Mouse (Mus musculus): ENCODE measurements around the gene Gtpbp1. TPM values are rescaled to one million over a fixed set of nuclear protein-coding genes. Genes with fewer than 3 reads are reported as not detected.

Gtpbp1 gene
- polyA plus RNA-seq, 1 experiment from 2014 or later = 38.7 TPM

- no peaks in the 10 kb centered on the region for H3K4me1 ChIP-seq (ENCODE audit: control insufficient read depth, insufficient read depth, low read length)
- no peaks in the 10 kb centered on the region; the same call in 1 of the 2 replicates for H3K36me3 ChIP-seq (ENCODE audit: control insufficient read depth, insufficient read depth, low read length)
- WGBS = 88% methylated on average over 10 of the region's 10 CpGs
- no peaks in the 10 kb centered on the region for H3K9me3 ChIP-seq (ENCODE audit: control insufficient read depth, low read length)
- no peaks in the 10 kb centered on the region for H3K27me3 ChIP-seq (ENCODE audit: control insufficient read depth, insufficient read depth, low read length)
- H3K27ac ChIP-seq (replicated peaks; ENCODE audit: low read depth, low read length) = no peak overlapping the region
- H3K4me2 ChIP-seq (ENCODE audit: low read depth, severe bottlenecking) = no peak overlapping the region
- ATAC-seq (ENCODE audit: insufficient number of reproducible peaks, low FRiP score, low TSS enrichment, low read depth) = no peak
- DNase-seq (ENCODE audit: low spot score) = no peak
- no peak overlapping the region for H3K9ac ChIP-seq (ENCODE audit: low read length)
- no peak overlapping the region for H3K4me3 ChIP-seq (ENCODE audit: low read depth, low read length)
Observed at GRCm38 (mm10) chr15:79766586-79767071, 76.0 kb downstream of the Gtpbp1 start.

GRCm38 (mm10) chr15:79767327-79767961, 76.8 kb downstream of the Gtpbp1 start:
- H3K4me1 ChIP-seq (ENCODE audit: control insufficient read depth, insufficient read depth, low read length) = no peaks in the 10 kb centered on the region
- no peaks in the 10 kb centered on the region for H3K36me3 ChIP-seq (ENCODE audit: control insufficient read depth, insufficient read depth, low read length)
- DNase-seq (ENCODE audit: low spot score) (no peak), ATAC-seq (ENCODE audit: insufficient number of reproducible peaks, low FRiP score, low TSS enrichment, low read depth) (no peak)
- H3K9me3 ChIP-seq (ENCODE audit: control insufficient read depth, low read length) = no peaks in the 10 kb centered on the region
- 90% methylated on average over 16 of the region's 16 CpGs for WGBS
- no peak overlapping the region for H3K4me2 ChIP-seq (ENCODE audit: low read depth, severe bottlenecking)
- H3K27me3 ChIP-seq (ENCODE audit: control insufficient read depth, insufficient read depth, low read length) = no peaks in the 10 kb centered on the region
- no peak overlapping the region for H3K4me3 ChIP-seq (ENCODE audit: low read depth, low read length)
- H3K27ac ChIP-seq (replicated peaks; ENCODE audit: low read depth, low read length) = no peak overlapping the region
- H3K9ac ChIP-seq (ENCODE audit: low read length) = no peak overlapping the region

DNA sequence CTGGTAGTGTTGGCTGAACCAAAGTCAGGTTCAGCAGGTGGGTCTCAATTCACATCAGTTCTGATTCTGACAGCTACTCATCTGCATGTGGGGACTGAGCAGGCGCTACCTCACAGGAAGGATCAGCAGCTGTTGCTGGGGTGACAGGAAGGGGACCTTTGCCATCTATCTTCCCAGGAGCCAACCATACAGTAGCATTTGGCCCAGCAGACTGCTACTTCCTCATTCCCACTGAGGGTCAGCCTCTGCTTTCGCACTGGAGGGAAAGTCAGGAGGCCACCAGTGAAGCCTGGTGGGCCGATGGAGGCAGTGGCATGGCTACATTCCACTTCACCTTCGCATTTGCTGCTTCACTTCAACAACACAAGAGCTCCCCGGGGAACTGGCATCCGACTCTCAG, 77.7 kb downstream of the Gtpbp1 start:
- 71% methylated on average over 6 of the region's 6 CpGs for WGBS
- DNase-seq (ENCODE audit: low spot score) = no peak

DNA sequence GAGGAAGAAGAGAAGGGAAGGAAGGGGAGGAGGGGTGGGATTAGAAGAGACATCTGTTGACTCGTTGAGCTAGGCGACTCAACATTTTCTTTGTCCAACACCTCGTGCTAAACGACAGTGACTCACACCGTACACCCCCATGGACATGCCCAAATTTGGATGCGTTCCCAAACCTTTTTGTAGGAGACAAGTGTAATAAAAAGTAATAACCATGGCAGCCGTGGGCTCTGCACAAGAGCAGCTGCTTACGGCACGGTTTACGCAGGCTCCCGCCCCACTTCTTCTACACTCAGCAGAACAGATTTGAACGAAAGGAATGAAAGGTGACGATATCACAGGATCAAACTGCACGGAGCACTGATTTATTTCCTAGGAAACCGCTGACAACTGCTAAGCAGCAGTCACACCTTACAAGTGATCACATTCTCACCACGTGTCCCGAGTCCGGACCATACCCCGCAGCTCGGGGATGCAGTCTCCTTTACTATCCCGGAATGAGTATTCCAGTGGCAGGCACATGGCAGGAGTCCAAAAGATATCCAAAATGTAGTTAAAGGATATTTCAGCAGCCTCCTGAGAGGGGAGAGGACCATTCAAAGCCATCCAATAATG, 80.1 kb downstream of the Gtpbp1 start:
- Histone ChIP-seq H3K4me3 (ENCODE audit: low read depth, low read length) (no peak overlapping the region), H3K9ac (ENCODE audit: low read length) (no peak overlapping the region), H3K27ac (replicated peaks; ENCODE audit: low read depth, low read length) (no peak overlapping the region), H3K9me3 (ENCODE audit: control insufficient read depth, low read length) (no peaks in the 10 kb centered on the region), H3K4me1 (ENCODE audit: control insufficient read depth, insufficient read depth, low read length) (peaks cover 5% of the 10 kb centered on the region; the same call in 1 of the 2 replicates), H3K4me2 (ENCODE audit: low read depth, severe bottlenecking) (no peak overlapping the region), H3K27me3 (ENCODE audit: control insufficient read depth, insufficient read depth, low read length) (no peaks in the 10 kb centered on the region), H3K36me3 (ENCODE audit: control insufficient read depth, insufficient read depth, low read length) (no peaks in the 10 kb centered on the region)
- ATAC-seq (ENCODE audit: insufficient number of reproducible peaks, low FRiP score, low TSS enrichment, low read depth) (no peak), DNase-seq (ENCODE audit: low spot score) (no peak)
- 79% methylated on average over 21 of the region's 21 CpGs for WGBS

More for the DNA sequence above, 77.7 kb downstream of the Gtpbp1 start:
- H3K4me1 ChIP-seq (ENCODE audit: control insufficient read depth, insufficient read depth, low read length) = no peaks in the 10 kb centered on the region
- no peak overlapping the region for H3K27ac ChIP-seq (replicated peaks; ENCODE audit: low read depth, low read length)
- no peak for ATAC-seq (ENCODE audit: insufficient number of reproducible peaks, low FRiP score, low TSS enrichment, low read depth)
- H3K4me2 ChIP-seq (ENCODE audit: low read depth, severe bottlenecking) = no peak overlapping the region
- H3K36me3 ChIP-seq (ENCODE audit: control insufficient read depth, insufficient read depth, low read length) = no peaks in the 10 kb centered on the region
- no peaks in the 10 kb centered on the region for H3K9me3 ChIP-seq (ENCODE audit: control insufficient read depth, low read length)
- H3K4me3 ChIP-seq (ENCODE audit: low read depth, low read length) = no peak overlapping the region
- H3K9ac ChIP-seq (ENCODE audit: low read length) = 0 out of 2 replicates have a peak overlapping the region, but pooled peaks have one; percentile 7
- H3K27me3 ChIP-seq (ENCODE audit: control insufficient read depth, insufficient read depth, low read length) = no peaks in the 10 kb centered on the region

Other genes with a start within 250 kb of the Gtpbp1 start
- 149 and 156 TPM in 2 replicates for gene Csnk1e, start 235.3 kb upstream of the Gtpbp1 start, polyA plus RNA-seq (2014; fragmentation: Nextera tagmentation; extraction: Ambion mirVana)
- not detected in 2 replicates for gene Kcnj4, start 185.6 kb upstream of the Gtpbp1 start, polyA plus RNA-seq (2014; fragmentation: Nextera tagmentation; extraction: Ambion mirVana)
- gene Kdelr3, start 174.4 kb upstream of the Gtpbp1 start, polyA plus RNA-seq (2014; fragmentation: Nextera tagmentation; extraction: Ambion mirVana) = 11.4 and 12.8 TPM in 2 replicates
- gene Ddx17, start 144.1 kb upstream of the Gtpbp1 start, polyA plus RNA-seq (2014; fragmentation: Nextera tagmentation; extraction: Ambion mirVana) = 89.7 and 96.5 TPM in 2 replicates
- gene Dmc1, start 85.7 kb upstream of the Gtpbp1 start, polyA plus RNA-seq (2014; fragmentation: Nextera tagmentation; extraction: Ambion mirVana) = 1.2 and 1.8 TPM in 2 replicates
- gene Fam227a, start 31.9 kb upstream of the Gtpbp1 start, polyA plus RNA-seq (2014; fragmentation: Nextera tagmentation; extraction: Ambion mirVana) = 2.0 and 3.1 TPM in 2 replicates
- 60.2 and 64.1 TPM in 2 replicates for gene Cby1, start 31.6 kb upstream of the Gtpbp1 start, polyA plus RNA-seq (2014; fragmentation: Nextera tagmentation; extraction: Ambion mirVana)
- gene Tomm22, start 20.0 kb upstream of the Gtpbp1 start, polyA plus RNA-seq (2014; fragmentation: Nextera tagmentation; extraction: Ambion mirVana) = 271 and 277 TPM in 2 replicates
- gene Josd1, start 2.9 kb upstream of the Gtpbp1 start, polyA plus RNA-seq (2014; fragmentation: Nextera tagmentation; extraction: Ambion mirVana) = 17.3 and 19.5 TPM in 2 replicates
- gene Sun2, start 51.7 kb downstream of the Gtpbp1 start, polyA plus RNA-seq (2014; fragmentation: Nextera tagmentation; extraction: Ambion mirVana) = 5.3 and 5.4 TPM in 2 replicates
- 62.1 and 62.5 TPM in 2 replicates for gene Dnal4, start 87.0 kb downstream of the Gtpbp1 start, polyA plus RNA-seq (2014; fragmentation: Nextera tagmentation; extraction: Ambion mirVana)
- 0.37 and 0.48 TPM in 2 replicates for gene Nptxr, start 113.9 kb downstream of the Gtpbp1 start, polyA plus RNA-seq (2014; fragmentation: Nextera tagmentation; extraction: Ambion mirVana)
- 0.50 TPM in 1 of 2 replicates, not detected in the other for gene Npcd, start 143.4 kb downstream of the Gtpbp1 start, polyA plus RNA-seq (2014; fragmentation: Nextera tagmentation; extraction: Ambion mirVana)
- gene Cbx6, start 143.8 kb downstream of the Gtpbp1 start, polyA plus RNA-seq (2014; fragmentation: Nextera tagmentation; extraction: Ambion mirVana) = 11.1 and 12.5 TPM in 2 replicates
- 9.7 and 11.8 TPM in 2 replicates for gene Apobec3, start 200.8 kb downstream of the Gtpbp1 start, polyA plus RNA-seq (2014; fragmentation: Nextera tagmentation; extraction: Ambion mirVana)